Mouse (Mus musculus): ENCODE results near the gene Afdn.

Afdn gene

GRCm38 (mm10) chr17:13759853-13760627 lies at the start of gene Afdn:
Afdn (plus strand) TSS chr17:13760539.
- peak; percentile 94 for DNase-seq (ENCODE audit: low read depth, low spot score)

DNA sequence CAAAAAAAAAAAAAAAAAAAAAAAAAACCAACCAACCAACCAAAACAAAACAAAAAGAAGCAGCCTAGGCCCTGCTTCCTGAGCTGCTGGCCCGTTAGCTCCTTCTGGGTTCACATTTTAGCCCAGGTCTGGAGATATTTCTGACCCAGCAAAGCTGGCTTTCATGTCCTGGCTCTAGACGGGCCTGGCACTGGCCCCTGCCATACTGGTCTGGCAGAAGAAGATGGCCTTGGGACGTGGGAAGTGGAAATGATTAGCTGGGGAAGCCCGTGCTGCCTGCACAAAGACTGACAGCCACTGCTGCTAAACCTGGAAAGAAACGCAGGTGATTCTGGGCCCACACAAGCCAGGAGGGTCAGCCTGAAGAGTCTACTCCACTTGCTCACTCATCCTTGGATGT lies 49.2 kb upstream of the Afdn start:
- DNase-seq (ENCODE audit: low read depth, low spot score), result peak; percentile 83

DNA sequence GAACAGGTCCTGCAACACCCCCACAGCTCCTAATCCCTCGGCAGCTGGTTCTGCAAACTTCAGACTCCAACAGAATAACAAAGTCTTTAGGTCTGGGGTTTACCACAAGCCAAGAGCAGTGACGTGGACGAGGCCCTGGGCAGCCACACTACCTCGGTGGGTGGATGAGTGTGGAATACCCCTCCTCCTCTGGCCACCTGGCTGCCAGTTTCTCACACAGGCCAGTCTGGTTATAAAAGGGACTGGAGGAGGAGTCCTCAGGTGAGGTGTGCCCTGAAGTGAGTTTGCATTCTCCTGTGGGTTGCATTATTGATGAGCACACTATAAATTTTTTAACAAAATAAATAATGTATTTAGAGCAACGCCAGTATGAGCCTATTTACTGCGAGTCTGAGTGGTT lies 48.2 kb upstream of the Afdn start:
- DNase-seq (ENCODE audit: low read depth, low spot score), result no peak

DNA sequence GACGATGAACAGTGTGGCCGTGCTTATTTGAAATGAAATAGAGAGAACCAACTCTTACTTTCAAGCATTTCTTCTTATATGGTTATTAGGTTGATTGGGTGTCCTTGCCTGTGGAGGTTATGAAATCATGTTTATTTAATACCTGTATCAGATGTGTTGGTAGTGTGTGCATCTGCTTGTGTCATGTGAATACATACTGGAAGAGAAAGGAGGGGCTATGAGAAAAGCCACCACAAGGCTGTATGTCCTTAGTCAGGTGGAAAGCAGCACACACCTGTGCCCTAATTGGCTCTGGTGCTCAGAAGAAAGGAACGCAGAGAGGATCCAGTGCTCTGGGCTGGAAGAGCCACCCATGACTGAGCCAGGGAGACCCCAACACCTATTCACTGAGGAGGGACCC lies 47.8 kb upstream of the Afdn start:
- no peak for DNase-seq (ENCODE audit: low read depth, low spot score)

GRCm38 (mm10) chr17:13714128-13714527 lies 46.2 kb upstream of the Afdn start:
- no peak for DNase-seq (ENCODE audit: low read depth, low spot score)

DNA sequence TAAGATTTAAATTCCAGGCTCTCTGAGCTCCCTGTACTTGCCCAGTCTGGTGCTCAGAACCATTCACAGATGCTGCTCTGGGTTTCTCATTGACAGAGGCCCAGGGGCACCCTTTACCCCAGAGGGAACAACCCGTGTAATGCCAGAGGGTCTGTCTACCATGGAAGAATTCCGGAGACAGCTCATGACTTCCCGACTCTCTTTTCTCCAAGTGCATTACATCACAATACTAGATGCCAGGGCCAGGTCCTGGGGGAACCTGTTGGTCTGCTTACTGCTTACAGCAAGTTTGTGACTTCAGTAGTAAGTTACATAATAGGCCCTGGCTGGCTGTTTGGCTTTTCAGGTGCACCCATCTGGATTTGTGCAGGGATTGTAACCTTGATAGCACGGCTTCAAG lies 45.7 kb upstream of the Afdn start:
- no peak for DNase-seq (ENCODE audit: low read depth, low spot score)

DNA sequence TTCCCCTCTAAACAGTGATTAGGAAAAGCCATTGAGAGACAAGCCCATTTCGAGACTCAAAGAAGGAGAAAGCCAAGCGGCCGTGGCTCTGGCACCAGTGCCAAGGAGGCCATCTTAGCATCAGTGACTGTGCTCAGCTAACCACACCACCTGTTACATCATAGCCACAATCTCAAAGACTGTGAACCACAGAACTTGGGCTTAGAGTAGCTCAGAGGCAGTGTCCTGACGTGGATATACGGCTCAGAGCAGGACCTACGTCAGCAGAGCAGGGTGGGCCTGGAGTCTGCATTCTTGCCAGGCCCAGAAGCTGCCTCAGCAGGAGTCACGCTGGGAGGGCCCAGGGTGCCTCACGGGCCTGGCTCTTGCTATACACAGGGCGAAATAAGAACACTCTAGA lies 44.8 kb upstream of the Afdn start:
- DNase-seq (ENCODE audit: low read depth, low spot score), result no peak

- DNase-seq (ENCODE audit: low read depth, low spot score), result no peak
Measured at GRCm38 (mm10) chr17:13716336-13716735, 44.0 kb upstream of the Afdn start.

GRCm38 (mm10) chr17:13717428-13717827 lies 42.9 kb upstream of the Afdn start:
- peak; percentile 78 for DNase-seq (ENCODE audit: low read depth, low spot score)

- no peak for DNase-seq (ENCODE audit: low read depth, low spot score)
Measured at GRCm38 (mm10) chr17:13720187-13720586, 40.2 kb upstream of the Afdn start.

GRCm38 (mm10) chr17:13721372-13721771 lies 39.0 kb upstream of the Afdn start:
- no peak for DNase-seq (ENCODE audit: low read depth, low spot score)

GRCm38 (mm10) chr17:13722434-13722833 lies 37.9 kb upstream of the Afdn start:
- DNase-seq (ENCODE audit: low read depth, low spot score), result peak; percentile 71

GRCm38 (mm10) chr17:13725004-13725550 lies 35.3 kb upstream of the Afdn start:
- DNase-seq (ENCODE audit: low read depth, low spot score), result peak; percentile 7

DNA sequence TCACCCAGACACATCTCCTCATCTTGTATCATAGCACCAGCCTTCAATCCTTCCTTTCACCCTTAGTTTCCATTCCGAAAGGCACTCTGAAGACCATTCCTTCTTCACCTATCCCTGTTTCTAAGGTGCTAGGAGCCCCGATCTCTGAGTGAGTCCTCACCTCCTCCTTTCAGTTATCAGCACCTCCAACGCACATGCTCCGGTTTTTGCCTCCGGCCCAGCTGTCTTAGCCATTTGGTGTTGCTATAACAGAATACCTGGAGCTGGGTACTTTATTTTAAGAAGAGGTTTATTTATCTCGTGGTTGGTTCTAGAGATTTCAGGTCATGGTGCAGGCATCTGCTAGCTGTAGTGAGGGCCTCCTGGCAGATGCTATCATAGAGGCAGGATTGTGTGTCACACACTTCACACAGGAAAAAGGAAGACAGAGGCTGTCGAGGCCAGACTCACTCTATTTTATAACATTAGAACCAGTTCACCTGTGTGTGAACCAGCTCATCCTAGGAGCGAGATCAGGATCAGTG lies 33.4 kb upstream of the Afdn start:
- peak; percentile 55 for DNase-seq (ENCODE audit: low read depth, low spot score)

DNA sequence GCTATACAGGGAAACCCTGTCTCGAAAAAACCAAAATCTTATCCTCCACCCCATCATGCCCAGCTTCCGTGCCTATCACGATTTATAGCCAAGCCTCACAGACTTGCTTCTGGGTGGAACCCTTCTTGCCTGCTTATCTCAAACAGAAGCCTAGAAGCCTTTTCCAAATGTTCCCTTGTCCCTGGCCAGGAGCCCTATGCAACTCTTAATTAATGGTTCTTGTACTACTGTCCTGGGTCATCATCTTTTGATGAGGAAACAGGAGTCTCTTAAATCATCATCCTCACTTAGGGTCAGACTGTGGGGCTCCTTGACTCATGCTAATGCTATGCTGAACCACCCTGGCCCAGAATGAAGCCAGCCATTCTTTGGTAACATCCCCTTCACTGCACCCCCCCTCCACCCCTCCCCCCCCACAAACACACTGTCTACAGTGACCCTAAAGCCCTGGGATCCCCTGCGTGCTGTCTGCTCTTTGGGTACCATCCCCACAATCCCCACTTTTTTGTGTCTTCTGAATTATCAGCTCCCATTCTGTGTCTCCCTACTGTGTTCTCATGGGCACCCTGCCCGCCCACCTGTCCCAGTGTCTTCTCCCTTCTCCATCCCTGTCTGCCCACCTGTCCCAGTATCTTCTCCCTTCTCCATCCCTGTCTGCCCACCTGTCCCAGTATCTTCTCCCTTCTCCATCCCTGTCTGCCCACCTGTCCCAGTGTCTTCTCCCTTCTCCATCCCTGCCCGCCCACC lies 29.2 kb upstream of the Afdn start:
- no peak for DNase-seq (ENCODE audit: low read depth, low spot score)

DNA sequence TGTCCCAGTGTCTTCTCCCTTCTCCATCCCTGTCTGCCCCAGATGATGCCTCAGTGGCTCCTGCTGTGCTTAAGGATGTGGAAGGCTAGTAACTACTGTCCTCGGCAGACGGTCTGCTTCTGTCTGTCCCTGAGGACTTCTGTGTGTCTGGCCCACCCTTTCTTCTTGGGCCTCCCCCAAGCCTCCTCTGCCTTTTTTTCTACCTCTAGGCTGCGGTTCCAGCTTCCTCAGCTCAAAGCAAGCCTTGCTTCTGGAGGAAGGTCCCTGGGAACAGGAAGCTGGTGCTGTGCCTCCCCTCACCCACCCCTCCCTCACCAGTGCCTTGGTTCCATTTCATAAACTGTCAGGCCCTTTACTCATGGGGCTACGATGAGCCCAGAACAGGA lies 28.6 kb upstream of the Afdn start:
- DNase-seq (ENCODE audit: low read depth, low spot score), result no peak

DNA sequence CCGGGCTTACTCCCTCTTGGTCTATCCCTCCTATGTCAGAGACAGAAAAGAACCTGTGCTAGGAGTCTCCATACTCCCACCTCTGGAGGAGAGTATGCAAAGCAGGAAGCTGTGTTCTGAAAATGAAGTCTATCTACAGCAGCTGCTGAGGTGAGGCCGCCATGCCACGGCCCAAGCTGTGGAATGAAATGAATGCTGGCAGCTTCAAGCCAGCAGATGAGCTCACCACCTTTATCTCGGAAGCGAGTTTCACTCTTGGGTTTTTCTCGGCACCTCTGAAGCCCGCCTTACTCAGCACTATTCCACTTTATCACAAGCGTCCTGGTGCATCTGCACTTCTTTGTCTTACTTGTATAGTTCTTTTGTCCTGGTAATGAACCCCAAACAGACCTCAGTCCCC lies 27.7 kb upstream of the Afdn start:
- DNase-seq (ENCODE audit: low read depth, low spot score), result no peak

GRCm38 (mm10) chr17:13733971-13734370 lies 26.4 kb upstream of the Afdn start:
- no peak for DNase-seq (ENCODE audit: low read depth, low spot score)

GRCm38 (mm10) chr17:13735057-13735456 lies 25.3 kb upstream of the Afdn start:
- DNase-seq (ENCODE audit: low read depth, low spot score), result no peak

DNA sequence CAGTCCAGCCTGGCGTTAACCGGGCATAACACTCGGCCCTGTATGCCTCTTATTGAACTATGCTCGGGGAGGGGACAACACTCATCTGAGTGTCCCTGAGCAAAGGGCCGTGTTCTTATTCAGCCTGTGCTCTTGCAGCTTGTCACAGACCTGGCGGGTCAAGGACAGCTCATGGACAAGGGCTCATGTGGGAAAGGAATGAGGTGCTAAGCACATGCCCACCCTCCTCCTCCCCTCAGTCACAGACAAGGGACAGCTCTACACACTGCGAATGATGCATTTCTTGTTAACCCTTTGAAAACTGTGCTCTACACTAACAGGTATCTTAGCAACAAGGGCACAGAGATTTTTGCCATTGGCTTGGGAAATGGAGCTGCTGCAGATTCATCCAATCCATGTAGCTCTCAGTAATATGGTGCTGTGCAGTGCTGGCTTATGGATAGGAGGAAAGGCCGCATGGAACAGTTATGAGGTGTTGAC lies 24.5 kb upstream of the Afdn start:
- no peak for DNase-seq (ENCODE audit: low read depth, low spot score)

GRCm38 (mm10) chr17:13737336-13737735 lies 23.0 kb upstream of the Afdn start:
- DNase-seq (ENCODE audit: low read depth, low spot score), result peak; percentile 88

- DNase-seq (ENCODE audit: low read depth, low spot score), result no peak
Measured at GRCm38 (mm10) chr17:13738121-13738776, 22.1 kb upstream of the Afdn start.

Measured in brain, adult 2 months (tissue).